8 mouse cellular contexts compared by ENCODE assay signal in the genomic region with DNA sequence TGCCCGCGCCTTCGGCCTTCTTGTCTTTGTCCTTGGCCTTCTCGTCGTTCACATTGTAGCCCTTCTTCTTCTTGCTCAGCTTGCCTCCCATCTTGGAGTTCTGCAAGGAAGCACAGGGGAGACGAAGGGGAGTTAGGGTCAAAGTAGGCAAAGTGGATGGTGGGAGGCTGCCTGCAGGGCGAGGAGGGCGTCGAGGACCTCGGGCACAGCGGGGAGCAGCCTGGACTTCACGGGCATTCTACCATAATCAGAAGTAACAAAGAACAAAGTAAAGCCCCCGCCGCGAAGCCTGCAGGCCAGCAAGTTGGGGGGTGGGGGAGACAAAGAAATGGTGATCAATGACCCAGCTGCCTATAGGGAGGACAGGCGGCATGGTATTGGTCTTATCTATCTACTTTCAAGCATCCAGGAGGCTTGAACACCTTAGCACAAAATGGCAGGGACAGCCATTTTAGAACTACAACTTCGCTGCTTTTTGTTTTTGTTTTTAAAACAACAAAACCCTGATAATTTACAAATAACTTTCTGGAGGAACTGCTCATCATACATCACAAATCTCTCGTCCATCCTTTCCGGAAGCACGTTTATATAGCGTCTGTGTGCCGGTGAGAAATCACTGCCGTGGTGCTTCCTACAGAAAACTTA. TPM values are rescaled to one million over a fixed set of nuclear protein-coding genes. Genes with fewer than 3 reads are reported as not detected.
DNase-seq lines count a peak whose midpoint lies in the region; ATAC-seq and TF ChIP-seq lines count a peak whose summit lies in the region.

No protein-coding gene starts in this region.

- H3K4me3 ChIP-seq in heart, embryonic 10.5 days: peak overlapping the region; percentile 58
- peak overlapping the region; percentile 25; the same call in 1 of the 2 replicates for H3K4me3 ChIP-seq in forebrain, postnatal 0 days (ENCODE audit: low read depth, low read length)

- no peaks in the 10 kb centered on the region for H3K36me3 ChIP-seq in heart, embryonic 10.5 days
- H3K36me3 ChIP-seq in forebrain, postnatal 0 days (ENCODE audit: insufficient read depth): peaks cover 11% of the 10 kb centered on the region

- no peak for ATAC-seq in forebrain, postnatal 0 days

- H3K4me1 ChIP-seq in heart, embryonic 10.5 days: peaks cover 8% of the 10 kb centered on the region; the same call in 1 of the 2 replicates
- peaks cover 22% of the 10 kb centered on the region; the same call in 1 of the 2 replicates for H3K4me1 ChIP-seq in forebrain, postnatal 0 days (ENCODE audit: insufficient read depth)

- no peaks in the 10 kb centered on the region for H3K27me3 ChIP-seq in heart, embryonic 10.5 days (ENCODE audit: insufficient read depth, poor library complexity, severe bottlenecking)
- H3K27me3 ChIP-seq in forebrain, postnatal 0 days (ENCODE audit: insufficient read depth, low read length): no peaks in the 10 kb centered on the region

- peak overlapping the region; percentile 88 for H3K27ac ChIP-seq in heart, embryonic 10.5 days
- H3K27ac ChIP-seq in forebrain, postnatal 0 days (ENCODE audit: low read depth, low read length): peak overlapping the region; percentile 74

- TF ChIP-seq CTCF in forebrain, postnatal 0 days (IDR thresholded peaks at IDR 0.05; ENCODE audit: low read depth): no peak

- peak overlapping the region; percentile 56 for H3K9ac ChIP-seq in forebrain, postnatal 0 days

- peak overlapping the region; percentile 49 for H3K4me2 ChIP-seq in forebrain, postnatal 0 days (ENCODE audit: low read depth)

- 22% methylated on average over 23 of the region's 23 CpGs for WGBS in heart, embryonic 10.5 days
- WGBS in forebrain, postnatal 0 days: 21% methylated on average over 23 of the region's 23 CpGs

- no peak for DNase-seq in heart, embryonic 10.5 days (ENCODE audit: low spot score)
- no peak for DNase-seq in heart, adult 18-20 months
- peak; percentile 85 for DNase-seq in ES-CJ7 (ENCODE audit: low read depth, low spot score)
- no peak for DNase-seq in forebrain, postnatal 0 days
- DNase-seq in mesoderm, embryonic 11.5 days (ENCODE audit: low read depth, low spot score): peak; percentile 47
- DNase-seq in urinary bladder, postnatal 36 days (ENCODE audit: low spot score in 2 of 2): no peak
- no peak for DNase-seq in cerebellum, postnatal 4 days (ENCODE audit: low spot score in 2 of 2)
- no peak for DNase-seq in B cell, adult 2 months

- no peaks in the 10 kb centered on the region for H3K9me3 ChIP-seq in heart, embryonic 10.5 days
- H3K9me3 ChIP-seq in forebrain, postnatal 0 days (ENCODE audit: low read length): no peaks in the 10 kb centered on the region

RNA-seq across cellular contexts. Expression of a gene that starts 48.6 kb away (rescaled TPM):
- 8.8 and 22.0 TPM in 2 replicates for polyA plus RNA-seq in heart, embryonic 10.5 days (2016; fragmentation: Nextera tagmentation; extraction: Ambion mirVana)
- 1 to 10 TPM; 1.0 to 2.9 TPM for total RNA-seq in heart, adult 18-20 months (2021)
- total RNA-seq in forebrain, postnatal 0 days (2014; rRNA removed): 1,159 and 1,218 TPM in 2 replicates
- 485 and 513 TPM in 2 replicates for polyA plus RNA-seq in forebrain, postnatal 0 days (2015; fragmentation: Nextera tagmentation; extraction: Ambion mirVana)

Comparison
In these comparisons a context has a peak if more than half of its experiments do, and no peak if none do; other contexts are left out.
1. DNase-seq: peak in ES-CJ7 (single experiment) and mesoderm, embryonic 11.5 days (single experiment); none in heart, embryonic 10.5 days (single experiment), heart, adult 18-20 months (0 of 2), forebrain, postnatal 0 days (single experiment), urinary bladder, postnatal 36 days (0 of 2), cerebellum, postnatal 4 days (0 of 2) and B cell, adult 2 months (0 of 2).
2. RNA of a gene that starts 48.6 kb away (total RNA-seq): 1,159 to 1,218 TPM in forebrain, postnatal 0 days; 1.0 to 2.9 TPM in heart, adult 18-20 months; every median in the first group is over 100 times any median in the second.